Mouse (Mus musculus) megakaryocyte, embryonic 14.5 days (primary cell): ENCODE measurements around the gene Sspo.

Source experiments
- FLI1 ChIP-seq: IDR thresholded peaks from 2 replicates; pipeline ENCODE4 v1.6.1; 2012; ENCODE audit warnings: low read length, inconsistent platforms, mixed read lengths
- GATA1 ChIP-seq: IDR thresholded peaks from 3 replicates; pipeline ENCODE4 v1.6.1; 2012; ENCODE audit warnings: mixed read lengths, low read length, inconsistent platforms, borderline replicate concordance

DNA sequence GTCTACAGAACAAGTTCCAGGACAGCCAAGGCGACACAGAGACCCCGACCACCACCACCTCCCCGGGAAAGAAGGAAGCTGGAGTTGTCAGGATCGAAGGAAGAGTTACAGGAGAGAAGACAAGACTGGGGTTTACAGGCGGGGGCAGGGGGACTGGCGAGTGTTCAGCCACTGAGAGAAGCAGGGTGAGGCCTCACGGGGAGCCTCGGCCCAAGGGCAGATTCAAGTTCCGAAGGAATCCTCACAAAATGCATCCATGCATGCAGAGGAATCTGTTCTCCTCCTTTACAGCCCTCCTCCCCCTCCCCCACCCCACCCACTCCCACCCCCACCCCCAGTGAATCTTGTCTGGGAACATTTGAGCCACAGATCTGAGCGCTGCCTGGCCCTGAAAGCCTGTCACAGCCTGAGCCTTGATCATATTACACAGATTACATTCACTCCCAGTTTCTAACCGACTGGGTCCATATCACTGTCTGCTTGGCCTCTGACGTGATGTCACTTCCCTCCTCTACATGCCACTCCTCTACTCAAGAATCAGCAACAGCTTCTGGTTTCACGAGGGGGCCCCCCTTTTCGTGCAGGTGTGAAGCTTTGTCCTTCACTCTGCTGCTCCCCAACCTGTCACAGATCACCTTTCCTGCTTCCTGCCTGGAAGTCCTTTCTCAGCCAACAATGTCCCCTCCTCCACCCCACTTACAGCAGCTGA is 7.6 kb upstream of the Sspo start:
- TF ChIP-seq GATA1 (no peak), FLI1 (no peak)
